Mouse (Mus musculus): ENCODE data around the gene Arcn1. TPM values are rescaled to one million over a fixed set of nuclear protein-coding genes. Genes with fewer than 3 reads are reported as not detected.

Arcn1 gene
- polyA plus RNA-seq, 1 experiment = 40.6 TPM

GRCm38 (mm10) chr9:44717822-44718242 is 49.8 kb downstream of the Arcn1 start:
- Histone ChIP-seq H3K4me3 (no peak overlapping the region), H3K27me3 (ENCODE audit: control insufficient read depth, insufficient read depth, insufficient read length) (no peaks in the 10 kb centered on the region), H3ac (ENCODE audit: control insufficient read depth, insufficient read length) (no peak overlapping the region), H3K79me2 (ENCODE audit: control insufficient read depth, insufficient read depth) (peaks cover 10% of the 10 kb centered on the region), H3K36me3 (ENCODE audit: control insufficient read depth, insufficient read depth) (peaks cover 8% of the 10 kb centered on the region), H3K4me2 (ENCODE audit: low read depth) (no peak overlapping the region)
- peak; percentile 84 for TF ChIP-seq TCF3 (IDR thresholded peaks at IDR 0.05; ENCODE audit: insufficient read length, low read depth)
- TF ChIP-seq POLR2A (IDR thresholded peaks at IDR 0.05; ENCODE audit: insufficient read length, low read depth) = no peak
- TF ChIP-seq TCF12 (IDR thresholded peaks at IDR 0.05; ENCODE audit: insufficient read depth, poor library complexity, severe bottlenecking) = peak; percentile 43
- peak; percentile 54 for TF ChIP-seq USF1 (IDR thresholded peaks at IDR 0.05; ENCODE audit: low read depth)
- peak in 2 of 3 experiments; percentile 72 to 83 for TF ChIP-seq MYOD1 (IDR thresholded peaks at IDR 0.05; ENCODE audit: control insufficient read depth in 1 of 3, insufficient read length in 2 of 3, low read depth in 2 of 3)
- TF ChIP-seq REST (IDR thresholded peaks at IDR 0.05; ENCODE audit: insufficient read depth, insufficient read length) = no peak
- TF ChIP-seq POLR2AphosphoS2 (IDR thresholded peaks at IDR 0.05; ENCODE audit: insufficient read length, low read depth) = no peak
- no peak for TF ChIP-seq MAX (IDR thresholded peaks at IDR 0.05; ENCODE audit: low read depth)
- no peak for TF ChIP-seq CEBPB (IDR thresholded peaks at IDR 0.05; ENCODE audit: insufficient read depth, poor library complexity, severe bottlenecking)
- peak in 2 of 3 experiments; percentile 80 to 90 for TF ChIP-seq MYOG (IDR thresholded peaks at IDR 0.05; ENCODE audit: control insufficient read depth in 1 of 3, insufficient read depth in 1 of 3, insufficient read length in 2 of 3, low read depth in 2 of 3)
- TF ChIP-seq SRF (IDR thresholded peaks at IDR 0.05; ENCODE audit: control insufficient read depth, insufficient read length, low read depth) = no peak
- no peak for TF ChIP-seq E2F4 (IDR thresholded peaks at IDR 0.05; ENCODE audit: insufficient read depth)

DNA sequence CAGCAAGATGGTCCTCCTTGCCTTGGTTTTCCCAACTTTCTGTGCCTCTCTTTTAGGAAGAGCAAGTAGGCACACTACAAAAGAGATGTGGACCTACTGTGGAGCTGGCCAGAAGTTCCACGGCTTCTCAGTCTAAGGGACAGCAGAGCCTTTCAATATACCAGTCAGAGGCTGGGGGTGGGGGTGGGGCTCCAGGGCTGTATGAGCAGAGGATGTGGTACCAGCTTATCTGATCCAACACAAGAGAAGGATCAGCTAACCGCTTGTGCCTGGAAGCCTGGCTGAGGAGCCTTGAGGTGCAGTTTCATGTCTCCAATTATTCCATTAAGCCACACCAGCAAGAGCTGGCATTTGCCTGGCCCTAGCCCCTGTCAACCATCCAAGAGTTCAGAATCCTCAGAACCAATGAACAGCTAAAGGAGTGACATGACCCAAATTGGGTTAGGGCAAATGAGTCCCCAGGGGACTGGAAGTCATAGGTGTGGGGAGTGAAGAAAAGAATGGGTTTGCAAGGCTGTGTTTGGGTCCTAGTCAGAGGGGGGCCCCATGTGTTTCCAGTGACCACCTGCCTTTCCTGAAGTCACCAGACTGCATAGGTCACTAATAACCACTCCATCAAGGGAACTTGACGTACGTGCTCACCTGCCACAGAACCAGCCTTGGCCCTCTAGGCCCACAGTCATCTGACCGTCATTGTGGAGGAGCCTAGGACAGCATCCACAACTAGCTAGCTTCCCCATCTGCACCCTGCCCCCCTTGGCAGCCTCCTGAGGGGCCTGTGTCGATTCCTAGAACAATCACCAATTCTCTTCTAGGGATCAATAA is 50.4 kb downstream of the Arcn1 start:
- Histone ChIP-seq H3ac (ENCODE audit: control insufficient read depth, insufficient read length) (no peak overlapping the region), H3K4me3 (no peak overlapping the region), H3K79me2 (ENCODE audit: control insufficient read depth, insufficient read depth) (peaks cover 12% of the 10 kb centered on the region), H3K36me3 (ENCODE audit: control insufficient read depth, insufficient read depth) (peaks cover 11% of the 10 kb centered on the region), H3K4me2 (ENCODE audit: low read depth) (no peak overlapping the region), H3K27me3 (ENCODE audit: control insufficient read depth, insufficient read depth, insufficient read length) (no peaks in the 10 kb centered on the region)
- no peak for TF ChIP-seq TCF3 (IDR thresholded peaks at IDR 0.05; ENCODE audit: insufficient read length, low read depth)
- TF ChIP-seq POLR2AphosphoS2 (IDR thresholded peaks at IDR 0.05; ENCODE audit: insufficient read length, low read depth) = no peak
- TF ChIP-seq USF1 (IDR thresholded peaks at IDR 0.05; ENCODE audit: low read depth) = no peak
- no peak for TF ChIP-seq CEBPB (IDR thresholded peaks at IDR 0.05; ENCODE audit: insufficient read depth, poor library complexity, severe bottlenecking)
- TF ChIP-seq POLR2A (IDR thresholded peaks at IDR 0.05; ENCODE audit: insufficient read length, low read depth) = no peak

GRCm38 (mm10) chr9:44715705-44716362 is 51.8 kb downstream of the Arcn1 start:
- Histone ChIP-seq H3ac (ENCODE audit: control insufficient read depth, insufficient read length) (no peak overlapping the region), H3K36me3 (ENCODE audit: control insufficient read depth, insufficient read depth) (peaks cover 16% of the 10 kb centered on the region), H3K27me3 (ENCODE audit: control insufficient read depth, insufficient read depth, insufficient read length) (no peaks in the 10 kb centered on the region), H3K4me2 (ENCODE audit: low read depth) (no peak overlapping the region), H3K79me2 (ENCODE audit: control insufficient read depth, insufficient read depth) (peaks cover 7% of the 10 kb centered on the region), H3K4me3 (no peak overlapping the region)
- TF ChIP-seq TCF12 (IDR thresholded peaks at IDR 0.05; ENCODE audit: insufficient read depth, poor library complexity, severe bottlenecking) (no peak), MYOG (IDR thresholded peaks at IDR 0.05; ENCODE audit: control insufficient read depth in 1 of 3, insufficient read depth in 1 of 3, insufficient read length in 2 of 3, low read depth in 2 of 3) (no peak), POLR2AphosphoS2 (IDR thresholded peaks at IDR 0.05; ENCODE audit: insufficient read length, low read depth) (no peak)

DNA sequence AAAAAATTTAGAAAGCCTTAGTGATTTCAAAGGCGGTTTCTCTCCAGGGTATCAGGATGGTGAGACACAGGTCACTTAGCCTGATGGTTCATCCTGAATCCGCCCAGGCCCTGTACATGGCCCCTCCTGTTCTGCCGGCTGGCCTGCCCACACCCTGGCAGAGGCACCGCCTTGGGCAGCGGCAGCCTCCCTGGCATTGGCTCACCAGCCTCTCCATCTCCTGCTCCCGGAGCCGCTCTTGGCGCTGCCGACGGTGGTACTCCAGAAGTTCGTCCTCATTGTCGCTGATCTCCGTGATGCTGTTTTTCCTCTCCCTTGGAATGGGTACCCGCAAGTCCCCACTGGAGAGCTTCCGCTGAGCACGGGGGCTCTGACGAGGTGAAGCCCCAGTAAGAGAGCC is 52.5 kb downstream of the Arcn1 start:
- TF ChIP-seq POLR2AphosphoS2 (IDR thresholded peaks at IDR 0.05; ENCODE audit: insufficient read length, low read depth) = peak; percentile 23
- no peak for TF ChIP-seq POLR2A (IDR thresholded peaks at IDR 0.05; ENCODE audit: insufficient read length, low read depth)
- Histone ChIP-seq H3K79me2 (ENCODE audit: control insufficient read depth, insufficient read depth) (peaks cover 7% of the 10 kb centered on the region), H3ac (ENCODE audit: control insufficient read depth, insufficient read length) (no peak overlapping the region), H3K4me3 (no peak overlapping the region), H3K4me2 (ENCODE audit: low read depth) (no peak overlapping the region), H3K36me3 (ENCODE audit: control insufficient read depth, insufficient read depth) (peaks cover 19% of the 10 kb centered on the region), H3K27me3 (ENCODE audit: control insufficient read depth, insufficient read depth, insufficient read length) (no peaks in the 10 kb centered on the region)

DNA sequence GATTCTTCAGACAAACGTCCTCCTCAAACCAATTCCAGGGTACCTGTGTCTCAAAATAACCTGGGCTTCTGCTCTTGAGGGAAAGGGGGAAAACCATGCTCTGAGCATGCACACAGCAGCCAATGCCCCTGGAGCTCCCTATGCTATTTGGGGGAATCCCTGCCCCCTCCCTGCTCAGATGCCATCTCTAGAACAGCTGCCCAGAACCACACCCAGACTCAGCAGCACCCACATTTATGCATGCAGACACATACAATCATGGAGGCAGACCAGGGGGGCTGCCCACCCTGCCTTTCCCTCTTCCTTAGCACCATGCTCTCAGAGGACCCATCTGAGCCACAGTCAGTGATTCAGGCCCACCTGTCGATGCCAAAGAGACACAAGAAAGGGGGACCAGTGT is 54.1 kb downstream of the Arcn1 start:
- peak; percentile 19 to 86 (median 60) for TF ChIP-seq MYOG (IDR thresholded peaks at IDR 0.05; ENCODE audit: control insufficient read depth in 1 of 3, insufficient read depth in 1 of 3, insufficient read length in 2 of 3, low read depth in 2 of 3)
- TF ChIP-seq POLR2A (IDR thresholded peaks at IDR 0.05; ENCODE audit: insufficient read length, low read depth) = no peak
- peak; percentile 20 for TF ChIP-seq TCF12 (IDR thresholded peaks at IDR 0.05; ENCODE audit: insufficient read depth, poor library complexity, severe bottlenecking)
- TF ChIP-seq TCF3 (IDR thresholded peaks at IDR 0.05; ENCODE audit: insufficient read length, low read depth) = no peak
- TF ChIP-seq MYOD1 (IDR thresholded peaks at IDR 0.05; ENCODE audit: control insufficient read depth in 1 of 3, insufficient read length in 2 of 3, low read depth in 2 of 3) = peak in 1 of 3 experiments; percentile 76
- H3K36me3 ChIP-seq (ENCODE audit: control insufficient read depth, insufficient read depth) = peaks cover 21% of the 10 kb centered on the region
- H3K4me2 ChIP-seq (ENCODE audit: low read depth) = peak overlapping the region; percentile 24
- H3ac ChIP-seq (ENCODE audit: control insufficient read depth, insufficient read length) = no peak overlapping the region
- no peak overlapping the region for H3K4me3 ChIP-seq
- H3K79me2 ChIP-seq (ENCODE audit: control insufficient read depth, insufficient read depth) = peaks cover 7% of the 10 kb centered on the region
- H3K27me3 ChIP-seq (ENCODE audit: control insufficient read depth, insufficient read depth, insufficient read length) = no peaks in the 10 kb centered on the region

Measured in myocyte (in vitro differentiated cells).